Mouse (Mus musculus) urinary bladder, postnatal 36 days (tissue): ENCODE results near the gene Zfp13.

Experiments used
- DNase-seq, 2 experiments: peaks; one replicate each; pipeline ENCODE4 v3.0.0; 2022; ENCODE audit warnings: low spot score in 2 of 2, mixed read lengths in 1 of 2

The Zfp13 gene

GRCm38 (mm10) chr17:23592208-23592925 is 6.9 kb downstream of the Zfp13 start:
- DNase-seq: peak; percentile 88 to 94

- no peak for DNase-seq
These were observed 12.0 kb downstream of the Zfp13 start for GRCm38 (mm10) chr17:23587253-23587652.

- peak; percentile 31 to 32 for DNase-seq
These were observed 13.4 kb downstream of the Zfp13 start for GRCm38 (mm10) chr17:23585721-23586491.

GRCm38 (mm10) chr17:23584786-23585185 is 14.5 kb downstream of the Zfp13 start:
- no peak for DNase-seq

- DNase-seq: no peak
These were observed 23.2 kb downstream of the Zfp13 start for GRCm38 (mm10) chr17:23575951-23576552.

GRCm38 (mm10) chr17:23574130-23574529 is 25.2 kb downstream of the Zfp13 start:
- DNase-seq: no peak

GRCm38 (mm10) chr17:23572059-23572458 is 27.2 kb downstream of the Zfp13 start:
- DNase-seq: no peak

- DNase-seq: no peak
These were observed 28.2 kb downstream of the Zfp13 start for GRCm38 (mm10) chr17:23571084-23571483.

GRCm38 (mm10) chr17:23570017-23570416 is 29.3 kb downstream of the Zfp13 start:
- peak in 1 of 2 experiments; percentile 32 for DNase-seq

GRCm38 (mm10) chr17:23568370-23568769 is 30.9 kb downstream of the Zfp13 start:
- DNase-seq: no peak

GRCm38 (mm10) chr17:23566787-23567186 is 32.5 kb downstream of the Zfp13 start:
- DNase-seq: no peak

GRCm38 (mm10) chr17:23564368-23564715 is 34.9 kb downstream of the Zfp13 start:
- no peak for DNase-seq

- DNase-seq: peak; percentile 88 to 96
These were observed 35.5 kb downstream of the Zfp13 start, which contains the start of gene Zfp213 for GRCm38 (mm10) chr17:23563595-23564367. Gene Zfp213, minus strand, starts transcription at chr17:23564238.

- DNase-seq: no peak
These were observed 39.5 kb downstream of the Zfp13 start for GRCm38 (mm10) chr17:23559767-23560166.

GRCm38 (mm10) chr17:23555243-23555916 is 43.9 kb downstream of the Zfp13 start:
- no peak for DNase-seq

- no peak for DNase-seq
These were observed 45.0 kb downstream of the Zfp13 start for GRCm38 (mm10) chr17:23554321-23554720.

- no peak for DNase-seq
These were observed 45.6 kb downstream of the Zfp13 start for GRCm38 (mm10) chr17:23553634-23554120.

GRCm38 (mm10) chr17:23552896-23553633 is 46.2 kb downstream of the Zfp13 start:
- DNase-seq: no peak

- DNase-seq: no peak
These were observed 47.3 kb downstream of the Zfp13 start for GRCm38 (mm10) chr17:23551963-23552362.

GRCm38 (mm10) chr17:23551416-23551815 is 47.9 kb downstream of the Zfp13 start:
- DNase-seq: no peak
